Comparison of ENCODE assay signal across 15 mouse cellular contexts in the genomic region with DNA sequence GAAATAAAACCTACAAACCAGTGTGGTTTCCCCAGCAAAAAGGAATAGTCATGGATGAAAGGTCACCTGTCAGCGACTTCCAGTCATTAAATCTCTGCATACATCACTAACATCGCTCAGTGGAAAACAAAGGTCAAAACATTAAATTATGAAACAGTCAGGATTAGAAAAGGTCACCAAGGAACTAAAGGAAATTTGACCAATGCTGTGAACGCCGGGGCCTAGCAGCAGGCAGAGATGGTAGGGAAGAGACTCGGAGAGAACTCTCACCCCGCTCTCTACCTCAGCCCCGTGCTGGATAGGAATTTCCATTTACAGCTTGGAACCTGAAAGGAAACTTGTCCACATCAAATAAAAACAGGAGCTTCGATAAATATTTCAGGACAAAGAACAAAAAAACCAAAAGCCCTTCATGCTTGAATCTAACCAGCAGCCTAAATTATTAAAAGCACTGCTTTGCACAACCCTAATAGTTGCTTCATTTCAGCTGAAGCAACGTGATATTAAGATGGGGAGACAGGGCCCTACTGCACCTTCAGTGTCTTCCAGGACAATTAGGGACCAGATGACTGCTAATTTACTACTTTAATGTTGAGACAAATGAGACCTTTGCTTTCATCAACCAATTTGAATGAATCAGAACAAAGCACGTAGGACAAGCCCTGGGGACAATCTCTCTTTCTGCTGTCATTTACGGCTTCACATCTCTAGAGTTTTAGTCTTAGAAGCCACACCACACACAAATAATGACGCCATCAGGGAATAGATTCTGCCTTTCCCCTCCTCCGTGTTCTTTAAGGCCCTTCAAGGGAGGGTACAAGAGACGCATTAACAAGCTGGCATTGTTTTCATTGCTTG.
DNase-seq lines count a peak whose midpoint lies in the region; ATAC-seq and TF ChIP-seq lines count a peak whose summit lies in the region.
"Had no signal": no experiment of that assay in that cellular context is flagged by ENCODE, and none has a peak within 500 bp of the region (broad histone marks: within the 10 kb centered on the region; RNA-seq: fewer than 3 reads in every experiment).

No protein-coding gene starts in this region.

- no peaks in the 10 kb centered on the region for H3K27me3 ChIP-seq in kidney, embryonic 14.5 days (ENCODE audit: control insufficient read depth, insufficient read depth, low read length)
- H3K27me3 ChIP-seq in kidney, embryonic 16.5 days (ENCODE audit: insufficient read depth, low read length) = no peaks in the 10 kb centered on the region
- H3K27me3 ChIP-seq in midbrain, embryonic 15.5 days (replicated peaks) = no peaks in the 10 kb centered on the region
- H3K27me3 ChIP-seq: embryonic facial prominence, embryonic 12.5 days; limb, embryonic 15.5 days had no signal

- no peak overlapping the region for H3K9ac ChIP-seq in kidney, embryonic 14.5 days (ENCODE audit: low read depth, low read length)
- no peak overlapping the region for H3K9ac ChIP-seq in kidney, embryonic 16.5 days (replicated peaks; ENCODE audit: low read length)
- no peak overlapping the region for H3K9ac ChIP-seq in midbrain, embryonic 15.5 days
- H3K9ac ChIP-seq: embryonic facial prominence, embryonic 12.5 days; limb, embryonic 15.5 days; liver, postnatal 0 days had no signal

- H3K9me3 ChIP-seq in kidney, embryonic 14.5 days (ENCODE audit: control insufficient read depth, low read length) = no peaks in the 10 kb centered on the region
- no peaks in the 10 kb centered on the region for H3K9me3 ChIP-seq in kidney, embryonic 16.5 days (ENCODE audit: low read length)
- no peaks in the 10 kb centered on the region for H3K9me3 ChIP-seq in midbrain, embryonic 15.5 days
- H3K9me3 ChIP-seq: embryonic facial prominence, embryonic 12.5 days; limb, embryonic 15.5 days had no signal

- no peak for TF ChIP-seq CTCF in lung, adult 2 months (IDR thresholded peaks at IDR 0.05; ENCODE audit: insufficient read depth, low read length)

- 34% methylated on average over 14 of the region's 14 CpGs for WGBS in kidney, embryonic 14.5 days
- 42% methylated on average over 14 of the region's 14 CpGs for WGBS in kidney, embryonic 16.5 days
- 46% methylated on average over 14 of the region's 14 CpGs for WGBS in midbrain, embryonic 15.5 days
- WGBS in lung, adult 2 months = 90% methylated on average over 14 of the region's 14 CpGs

- ATAC-seq in kidney, embryonic 14.5 days (ENCODE audit: low FRiP score, low TSS enrichment) = 0 out of 2 replicates have a peak, but pooled peaks have one; percentile 34
- ATAC-seq in kidney, embryonic 16.5 days (ENCODE audit: low FRiP score, low TSS enrichment) = no peak
- peak; percentile 65 for ATAC-seq in midbrain, embryonic 15.5 days (replicated peaks)
- ATAC-seq: intestine, embryonic 16.5 days; liver, postnatal 0 days had no signal

- H3K4me3 ChIP-seq in kidney, embryonic 14.5 days (ENCODE audit: low read length) = no peak overlapping the region
- no peak overlapping the region for H3K4me3 ChIP-seq in kidney, embryonic 16.5 days (ENCODE audit: low read length)
- no peak overlapping the region for H3K4me3 ChIP-seq in midbrain, embryonic 15.5 days
- no peak overlapping the region for H3K4me3 ChIP-seq in lung, adult 2 months (replicated peaks; ENCODE audit: extremely low read depth, low read depth, low read length)
- H3K4me3 ChIP-seq: embryonic facial prominence, embryonic 12.5 days; limb, embryonic 15.5 days had no signal

- no peaks in the 10 kb centered on the region for H3K36me3 ChIP-seq in kidney, embryonic 14.5 days (ENCODE audit: control insufficient read depth, insufficient read depth, low read length)
- H3K36me3 ChIP-seq in kidney, embryonic 16.5 days (ENCODE audit: insufficient read depth, low read length) = no peaks in the 10 kb centered on the region
- no peaks in the 10 kb centered on the region for H3K36me3 ChIP-seq in midbrain, embryonic 15.5 days (replicated peaks)
- H3K36me3 ChIP-seq: embryonic facial prominence, embryonic 12.5 days; limb, embryonic 15.5 days had no signal

- no peak overlapping the region for H3K4me2 ChIP-seq in kidney, embryonic 14.5 days (replicated peaks; ENCODE audit: low read depth, low read length)
- H3K4me2 ChIP-seq in kidney, embryonic 16.5 days (replicated peaks; ENCODE audit: low read depth, low read length) = no peak overlapping the region
- H3K4me2 ChIP-seq in midbrain, embryonic 15.5 days = no peak overlapping the region
- H3K4me2 ChIP-seq: embryonic facial prominence, embryonic 12.5 days; limb, embryonic 15.5 days had no signal

- H3K27ac ChIP-seq in kidney, embryonic 14.5 days (ENCODE audit: low read depth, low read length) = no peak overlapping the region
- no peak overlapping the region for H3K27ac ChIP-seq in kidney, embryonic 16.5 days (ENCODE audit: low read length)
- peak overlapping the region; percentile 51 for H3K27ac ChIP-seq in midbrain, embryonic 15.5 days
- H3K27ac ChIP-seq: embryonic facial prominence, embryonic 12.5 days; limb, embryonic 15.5 days had no signal

- no peak for TF ChIP-seq POLR2A in lung, adult 2 months (IDR thresholded peaks at IDR 0.05; ENCODE audit: borderline replicate concordance, extremely low read depth, low read depth, low read length)

- H3K4me1 ChIP-seq in kidney, embryonic 14.5 days (ENCODE audit: control insufficient read depth, insufficient read depth, low read length) = peaks cover 11% of the 10 kb centered on the region
- peaks cover 34% of the 10 kb centered on the region for H3K4me1 ChIP-seq in kidney, embryonic 16.5 days (ENCODE audit: insufficient read depth, low read length)
- peaks cover 22% of the 10 kb centered on the region for H3K4me1 ChIP-seq in midbrain, embryonic 15.5 days
- H3K4me1 ChIP-seq in lung, adult 2 months (ENCODE audit: control insufficient read depth, insufficient read depth, low read length) = peaks cover 2% of the 10 kb centered on the region
- H3K4me1 ChIP-seq: embryonic facial prominence, embryonic 12.5 days; limb, embryonic 15.5 days had no signal

- peak; percentile 23 for DNase-seq in adrenal gland, adult 8-10 months
- DNase-seq in adrenal gland, postnatal 14 days = peak; percentile 57
- no peak for DNase-seq in lung, adult 2 months
- DNase-seq in gastrocnemius, adult 8-10 months (ENCODE audit: low spot score in 2 of 2) = no peak
- DNase-seq: cerebellum, adult 2 months; heart, postnatal 4 days; kidney, postnatal 14 days; liver, postnatal 0 days; thymus, postnatal 25 days had no signal

Comparison
In these comparisons a context has a peak if more than half of its experiments do, and no peak if none do; other contexts are left out.
1. DNase-seq: peak in adrenal gland, adult 8-10 months (single experiment) and adrenal gland, postnatal 14 days (single experiment); none in lung, adult 2 months (single experiment) and gastrocnemius, adult 8-10 months (0 of 2).